Mouse (Mus musculus): ENCODE measurements at regions not wholly inside any gene's neighbourhood (a gene's known extent, or its start where the extent isn't known, plus 50 kb on each side); places are given as distances from the start of the nearest gene placed in this dataset.

- TF ChIP-seq POLR2A (IDR thresholded peaks at IDR 0.05; ENCODE audit: borderline replicate concordance, control insufficient read depth, low read depth, low read length), result no peak
- TF ChIP-seq CTCF (IDR thresholded peaks at IDR 0.05; ENCODE audit: control insufficient read depth, insufficient read depth, low read length), result no peak
Measured at GRCm38 (mm10) chr8:34623783-34624182, 512.2 kb upstream of the Gm10131 start.
